Mouse (Mus musculus) midbrain, embryonic 16.5 days (tissue): Measurements from ENCODE around the gene Arhgap44. TPM values are rescaled to one million over a fixed set of nuclear protein-coding genes. Genes with fewer than 3 reads are reported as not detected.

Experiments used
- ATAC-seq: fragments of 200-750 bp; cut with Nextera tagmentation; 2 replicates; pipeline ENCODE4 v1.8.0; 2017; ENCODE audit warnings: moderate TSS enrichment
- H3K27ac ChIP-seq: fragments of 300-500 bp; sonication (generic); 2 replicates; pipeline ENCODE4 v1.5.1; 2014; ENCODE audit warnings: mild to moderate bottlenecking, low read length, mixed read lengths
- H3K27me3 ChIP-seq: fragments of 300-500 bp; sonication (generic); 2 replicates; pipeline ENCODE4 v1.6.1; 2014; ENCODE audit warnings: low read depth, low read length, mixed read lengths; ENCODE audit not compliant: control insufficient read depth, insufficient read depth
- H3K36me3 ChIP-seq: fragments of 300-500 bp; sonication (generic); 2 replicates; pipeline ENCODE4 v1.6.1; 2014; ENCODE audit warnings: mild to moderate bottlenecking, low read length, moderate library complexity, mixed read lengths; ENCODE audit not compliant: control insufficient read depth, insufficient read depth
- H3K4me1 ChIP-seq: fragments of 300-500 bp; sonication (generic); 2 replicates; pipeline ENCODE4 v1.6.1; 2014; ENCODE audit warnings: mild to moderate bottlenecking, low read length, mixed read lengths; ENCODE audit not compliant: control insufficient read depth, insufficient read depth
- H3K4me2 ChIP-seq: fragments of 300-500 bp; sonication (generic); 2 replicates; pipeline ENCODE4 v1.6.1; 2014; ENCODE audit warnings: mild to moderate bottlenecking, low read length, mixed read lengths
- H3K4me3 ChIP-seq: fragments of 300-500 bp; sonication (generic); 2 replicates; pipeline ENCODE4 v1.5.1; 2014; ENCODE audit warnings: low read depth, mild to moderate bottlenecking, low read length, moderate library complexity, mixed read lengths
- H3K9ac ChIP-seq: fragments of 300-500 bp; sonication (generic); 2 replicates; pipeline ENCODE4 v1.6.1; 2014; ENCODE audit warnings: low read depth, low read length, mixed read lengths
- H3K9me3 ChIP-seq: fragments of 300-500 bp; sonication (generic); replicated peaks from 2 replicates; pipeline ENCODE4 v1.6.1; 2014; ENCODE audit warnings: mild to moderate bottlenecking, low read length, mixed read lengths; ENCODE audit not compliant: control insufficient read depth, poor library complexity, severe bottlenecking
- WGBS: fragments of 180-500 bp; shearing (Covaris S2); extraction: QIAGEN DNeasy Blood & Tissue Kit; methylation state at CpG from one replicate; pipeline ENCODE4 v1.1.7; 2014; 5-methylcytosine and 5-hydroxymethylcytosine counted together
- polyA plus RNA-seq: library from polyadenylated mRNA; unstranded; fragments of >200 nt; fragmentation: Nextera tagmentation; extraction: Ambion mirVana; gene quantifications from 2 replicates; pipeline ENCODE4 v1.2.1, GENCODE M21; 2015

Arhgap44 gene
- polyA plus RNA-seq, 1 experiment from 2014 or later = 19.9 TPM

GRCm38 (mm10) chr11:65028049-65028448 is 134.7 kb downstream of the Arhgap44 start:
- no peak overlapping the region for H3K9ac ChIP-seq
- H3K27ac ChIP-seq = no peak overlapping the region
- no peak overlapping the region for H3K4me3 ChIP-seq
- H3K4me2 ChIP-seq = no peak overlapping the region
- peaks cover 19% of the 10 kb centered on the region for H3K36me3 ChIP-seq
- no peaks in the 10 kb centered on the region for H3K9me3 ChIP-seq
- 78% methylated on average over 5 of the region's 5 CpGs for WGBS
- no peak for ATAC-seq
- H3K27me3 ChIP-seq = no peaks in the 10 kb centered on the region
- H3K4me1 ChIP-seq = no peaks in the 10 kb centered on the region

GRCm38 (mm10) chr11:65022771-65023170 is 140.0 kb downstream of the Arhgap44 start:
- no peaks in the 10 kb centered on the region for H3K27me3 ChIP-seq

GRCm38 (mm10) chr11:65020744-65021143 is 142.0 kb downstream of the Arhgap44 start:
- no peaks in the 10 kb centered on the region for H3K4me1 ChIP-seq
- no peak overlapping the region for H3K9ac ChIP-seq
- peaks cover 29% of the 10 kb centered on the region; the same call in 1 of the 2 replicates for H3K36me3 ChIP-seq
- no peaks in the 10 kb centered on the region for H3K27me3 ChIP-seq
- no peak for ATAC-seq
- H3K4me2 ChIP-seq = no peak overlapping the region
- H3K9me3 ChIP-seq = no peaks in the 10 kb centered on the region
- WGBS = 83% methylated on average over 4 of the region's 4 CpGs
- H3K27ac ChIP-seq = no peak overlapping the region
- H3K4me3 ChIP-seq = no peak overlapping the region

More at GRCm38 (mm10) chr11:65022771-65023170, 140.0 kb downstream of the Arhgap44 start:
- 95% methylated on average over 11 of the region's 11 CpGs for WGBS
- no peak for ATAC-seq
- H3K4me1 ChIP-seq = no peaks in the 10 kb centered on the region
- H3K9ac ChIP-seq = no peak overlapping the region
- no peak overlapping the region for H3K27ac ChIP-seq
- H3K36me3 ChIP-seq = peaks cover 26% of the 10 kb centered on the region; the same call in 1 of the 2 replicates
- H3K9me3 ChIP-seq = no peaks in the 10 kb centered on the region
- H3K4me3 ChIP-seq = no peak overlapping the region
- H3K4me2 ChIP-seq = no peak overlapping the region

- no peak overlapping the region for H3K27ac ChIP-seq
- H3K4me1 ChIP-seq = no peaks in the 10 kb centered on the region
- H3K4me3 ChIP-seq = no peak overlapping the region
- no peaks in the 10 kb centered on the region for H3K27me3 ChIP-seq
- no peak overlapping the region for H3K9ac ChIP-seq
- peaks cover 11% of the 10 kb centered on the region; the same call in 1 of the 2 replicates for H3K36me3 ChIP-seq
- H3K4me2 ChIP-seq = no peak overlapping the region
- 97% methylated on average over 1 of the region's 1 CpGs for WGBS
- H3K9me3 ChIP-seq = no peaks in the 10 kb centered on the region
- ATAC-seq = no peak
These were observed 146.0 kb downstream of the Arhgap44 start for GRCm38 (mm10) chr11:65016754-65017153.

- H3K9ac ChIP-seq = no peak overlapping the region
- no peak overlapping the region for H3K27ac ChIP-seq
- ATAC-seq = no peak
- H3K27me3 ChIP-seq = no peaks in the 10 kb centered on the region
- no peak overlapping the region for H3K4me3 ChIP-seq
- no peaks in the 10 kb centered on the region for H3K9me3 ChIP-seq
- H3K4me1 ChIP-seq = no peaks in the 10 kb centered on the region
- 58% methylated on average over 6 of the region's 6 CpGs for WGBS
- 0 out of 2 replicates have a peak, but pooled peaks cover 3% of the 10 kb centered on the region for H3K36me3 ChIP-seq
- H3K4me2 ChIP-seq = no peak overlapping the region
These were observed 148.9 kb downstream of the Arhgap44 start for GRCm38 (mm10) chr11:65013906-65014305.

- H3K27me3 ChIP-seq = no peaks in the 10 kb centered on the region
- H3K9ac ChIP-seq = no peak overlapping the region
- no peaks in the 10 kb centered on the region for H3K9me3 ChIP-seq
- H3K4me2 ChIP-seq = no peak overlapping the region
- WGBS = 92% methylated on average over 4 of the region's 4 CpGs
- ATAC-seq = no peak
- no peaks in the 10 kb centered on the region for H3K4me1 ChIP-seq
- no peak overlapping the region for H3K4me3 ChIP-seq
- H3K36me3 ChIP-seq = peaks cover 29% of the 10 kb centered on the region
- no peak overlapping the region for H3K27ac ChIP-seq
These were observed 156.7 kb downstream of the Arhgap44 start for GRCm38 (mm10) chr11:65006047-65006446.

- H3K9me3 ChIP-seq = no peaks in the 10 kb centered on the region
- no peak overlapping the region for H3K4me3 ChIP-seq
- H3K27ac ChIP-seq = no peak overlapping the region
- no peak overlapping the region for H3K9ac ChIP-seq
- H3K36me3 ChIP-seq = peaks cover 33% of the 10 kb centered on the region
- H3K27me3 ChIP-seq = no peaks in the 10 kb centered on the region
- no peak overlapping the region for H3K4me2 ChIP-seq
- 79% methylated on average over 3 of the region's 3 CpGs for WGBS
- no peak for ATAC-seq
- H3K4me1 ChIP-seq = no peaks in the 10 kb centered on the region
These were observed 157.9 kb downstream of the Arhgap44 start for GRCm38 (mm10) chr11:65004836-65005235.

- no peak overlapping the region for H3K4me3 ChIP-seq
- 95% methylated on average over 5 of the region's 5 CpGs for WGBS
- H3K36me3 ChIP-seq = peaks cover 43% of the 10 kb centered on the region
- no peaks in the 10 kb centered on the region for H3K27me3 ChIP-seq
- ATAC-seq = no peak
- H3K9me3 ChIP-seq = no peaks in the 10 kb centered on the region
- H3K4me2 ChIP-seq = no peak overlapping the region
- H3K9ac ChIP-seq = no peak overlapping the region
- no peak overlapping the region for H3K27ac ChIP-seq
- no peaks in the 10 kb centered on the region for H3K4me1 ChIP-seq
These were observed 159.2 kb downstream of the Arhgap44 start for GRCm38 (mm10) chr11:65003611-65004010.

- Histone ChIP-seq H3K4me2 (no peak overlapping the region), H3K27me3 (no peaks in the 10 kb centered on the region), H3K9ac (no peak overlapping the region), H3K4me1 (no peaks in the 10 kb centered on the region), H3K9me3 (no peaks in the 10 kb centered on the region), H3K27ac (no peak overlapping the region), H3K4me3 (no peak overlapping the region), H3K36me3 (peaks cover 54% of the 10 kb centered on the region)
- 96% methylated on average over 14 of the region's 14 CpGs for WGBS
- ATAC-seq = no peak
These were observed 161.0 kb downstream of the Arhgap44 start for GRCm38 (mm10) chr11:65001729-65002128.
